Mouse (Mus musculus) neural tube, embryonic 11.5 days (tissue): ENCODE data around the gene Elane. TPM values are rescaled to one million over a fixed set of nuclear protein-coding genes. Genes with fewer than 3 reads are reported as not detected.
A peak's percentile ranks its signal among the peaks of the same experiment; 100 is the strongest.

Experiments
- ATAC-seq: fragments of 200-750 bp; cut with Nextera tagmentation; 2 replicates; pipeline ENCODE4 v1.8.0; 2017; ENCODE audit warnings: moderate number of reproducible peaks, mild to moderate bottlenecking, moderate TSS enrichment, moderate library complexity; ENCODE audit not compliant: insufficient read depth, low FRiP score, low TSS enrichment
- DNase-seq: peaks from one replicate; pipeline ENCODE4 v3.0.0-alpha.2; 2015; ENCODE audit warnings: low spot score
- H3K27ac ChIP-seq: fragments of 300-500 bp; sonication (generic); 2 replicates; pipeline ENCODE4 v1.5.1; 2014; ENCODE audit warnings: low read depth, mild to moderate bottlenecking, low read length
- H3K27me3 ChIP-seq: fragments of 300-500 bp; sonication (generic); 2 replicates; pipeline ENCODE4 v1.6.1; 2014; ENCODE audit warnings: mild to moderate bottlenecking, low read length, mixed read lengths; ENCODE audit not compliant: control insufficient read depth, insufficient read depth
- H3K36me3 ChIP-seq: fragments of 300-500 bp; sonication (generic); 2 replicates; pipeline ENCODE4 v1.6.1; 2014; ENCODE audit warnings: mild to moderate bottlenecking, low read length, moderate library complexity, mixed read lengths; ENCODE audit not compliant: control insufficient read depth, insufficient read depth
- H3K4me1 ChIP-seq: fragments of 300-500 bp; sonication (generic); 2 replicates; pipeline ENCODE4 v1.6.1; 2014; ENCODE audit warnings: low read length, mixed read lengths; ENCODE audit not compliant: control insufficient read depth, insufficient read depth
- H3K4me2 ChIP-seq: fragments of 300-500 bp; sonication (generic); 2 replicates; pipeline ENCODE4 v1.6.1; 2014; ENCODE audit warnings: low read depth, mild to moderate bottlenecking, moderate library complexity
- H3K4me3 ChIP-seq: fragments of 300-500 bp; sonication (generic); 2 replicates; pipeline ENCODE4 v1.5.1; 2014; ENCODE audit warnings: low read depth, low read length
- H3K9ac ChIP-seq: fragments of 300-500 bp; sonication (generic); 2 replicates; pipeline ENCODE4 v1.6.1; 2014; ENCODE audit warnings: mild to moderate bottlenecking, low read length
- H3K9me3 ChIP-seq: fragments of 300-500 bp; sonication (generic); 2 replicates; pipeline ENCODE4 v1.6.1; 2016; ENCODE audit warnings: low read length; ENCODE audit not compliant: control insufficient read depth
- WGBS: fragments of 180-500 bp; shearing (Covaris S2); extraction: QIAGEN DNeasy Blood & Tissue Kit; methylation state at CpG from one replicate; pipeline ENCODE4 v1.1.7; 2014; 5-methylcytosine and 5-hydroxymethylcytosine counted together
- polyA plus RNA-seq: library from polyadenylated mRNA; unstranded; fragments of >200 nt; fragmentation: Nextera tagmentation; extraction: Ambion mirVana; gene quantifications from 2 replicates; pipeline ENCODE4 v1.2.1, GENCODE M21; 2014

Gene Elane
- polyA plus RNA-seq, 1 experiment from 2014 or later, result not detected

GRCm38 (mm10) chr10:79872862-79873261, 13.2 kb upstream of the Elane start:
- H3K27me3 ChIP-seq, result no peaks in the 10 kb centered on the region
- H3K4me2 ChIP-seq, result peak overlapping the region; percentile 72
- H3K27ac ChIP-seq, result no peak overlapping the region
- peaks cover 12% of the 10 kb centered on the region for H3K36me3 ChIP-seq
- H3K4me3 ChIP-seq, result peak overlapping the region; percentile 70
- WGBS, result 45% methylated on average over 3 of the region's 3 CpGs
- peaks cover 10% of the 10 kb centered on the region for H3K4me1 ChIP-seq
- DNase-seq (no peak), ATAC-seq (no peak)
- no peaks in the 10 kb centered on the region for H3K9me3 ChIP-seq
- H3K9ac ChIP-seq, result peak overlapping the region; percentile 98

GRCm38 (mm10) chr10:79873313-79873712, 12.7 kb upstream of the Elane start:
- no peak for ATAC-seq
- Histone ChIP-seq H3K36me3 (peaks cover 12% of the 10 kb centered on the region), H3K9ac (peak overlapping the region; percentile 98), H3K27ac (peak overlapping the region; percentile 79), H3K27me3 (no peaks in the 10 kb centered on the region), H3K4me3 (peak overlapping the region; percentile 70), H3K4me1 (peaks cover 10% of the 10 kb centered on the region), H3K4me2 (peak overlapping the region; percentile 72), H3K9me3 (no peaks in the 10 kb centered on the region)
- DNase-seq, result no peak
- 8% methylated on average over 6 of the region's 6 CpGs for WGBS

DNA sequence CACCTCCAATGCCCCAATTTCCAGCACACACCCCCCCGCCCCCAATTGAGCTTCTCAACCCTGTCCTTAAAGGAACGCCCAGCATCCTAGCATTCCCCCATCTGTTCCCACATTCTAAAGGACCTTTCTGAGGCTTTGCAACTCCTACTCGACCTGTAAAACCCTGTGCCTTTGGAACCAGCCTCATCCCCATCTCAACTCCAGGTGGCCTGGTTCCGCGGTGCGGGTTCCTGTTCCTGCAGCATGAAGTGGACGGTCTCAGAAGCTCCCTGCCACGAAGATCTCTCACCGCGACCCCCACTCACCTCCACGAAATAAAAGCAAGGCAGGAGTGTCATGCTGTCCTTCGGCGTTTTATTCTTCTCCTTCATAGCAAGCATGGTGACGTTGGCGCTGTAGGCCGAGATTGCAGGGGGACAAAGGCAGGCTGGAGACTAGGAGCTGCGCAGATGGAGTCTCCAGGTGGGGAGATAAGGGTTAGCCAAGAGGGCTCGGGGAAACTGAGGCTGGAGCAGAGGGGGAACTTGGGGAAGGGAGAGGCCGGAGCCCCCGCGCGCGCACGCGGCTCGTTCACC, 12.2 kb upstream of the Elane start:
- peak overlapping the region; percentile 79 for H3K27ac ChIP-seq
- H3K4me3 ChIP-seq, result peak overlapping the region; percentile 70
- ATAC-seq (peak; percentile 14), DNase-seq (no peak)
- H3K36me3 ChIP-seq, result peaks cover 12% of the 10 kb centered on the region
- peak overlapping the region; percentile 98 for H3K9ac ChIP-seq
- no peaks in the 10 kb centered on the region for H3K27me3 ChIP-seq
- 2% methylated on average over 26 of the region's 26 CpGs for WGBS
- peak overlapping the region; percentile 72 for H3K4me2 ChIP-seq
- H3K4me1 ChIP-seq, result peaks cover 10% of the 10 kb centered on the region
- no peaks in the 10 kb centered on the region for H3K9me3 ChIP-seq

GRCm38 (mm10) chr10:79874290-79874862, 11.7 kb upstream of the Elane start, which contains the start of the genes Prtn3 and Plppr3:
TSS of gene Prtn3 (plus strand) at chr10:79874476.
TSS of gene Plppr3 (minus strand) at chr10:79874634.
- Histone ChIP-seq H3K9me3 (no peaks in the 10 kb centered on the region), H3K36me3 (peaks cover 9% of the 10 kb centered on the region), H3K27ac (peak within 1 kb of the TSS; percentile 79), H3K4me1 (peaks cover 10% of the 10 kb centered on the region), H3K9ac (peak within 1 kb of the TSS; percentile 98), H3K4me3 (peak within 1 kb of the TSS; percentile 70), H3K27me3 (no peaks in the 10 kb centered on the region), H3K4me2 (peak within 1 kb of the TSS; percentile 72)
- ATAC-seq, result peak; percentile 95
- WGBS, result 0% methylated on average over 43 of the region's 57 CpGs
- DNase-seq, result peak; percentile 89

- H3K27ac ChIP-seq, result no peak overlapping the region
- no peak overlapping the region for H3K4me2 ChIP-seq
- peaks cover 12% of the 10 kb centered on the region for H3K4me1 ChIP-seq
- H3K36me3 ChIP-seq, result no peaks in the 10 kb centered on the region
- no peak overlapping the region for H3K4me3 ChIP-seq
- H3K9me3 ChIP-seq, result no peaks in the 10 kb centered on the region
- 53% methylated on average over 1 of the region's 1 CpGs for WGBS
- ATAC-seq (no peak), DNase-seq (no peak)
- H3K9ac ChIP-seq, result no peak overlapping the region
- peaks cover 2% of the 10 kb centered on the region; the same call in 1 of the 2 replicates for H3K27me3 ChIP-seq
Measured at GRCm38 (mm10) chr10:79877174-79877573, 8.9 kb upstream of the Elane start.

DNA sequence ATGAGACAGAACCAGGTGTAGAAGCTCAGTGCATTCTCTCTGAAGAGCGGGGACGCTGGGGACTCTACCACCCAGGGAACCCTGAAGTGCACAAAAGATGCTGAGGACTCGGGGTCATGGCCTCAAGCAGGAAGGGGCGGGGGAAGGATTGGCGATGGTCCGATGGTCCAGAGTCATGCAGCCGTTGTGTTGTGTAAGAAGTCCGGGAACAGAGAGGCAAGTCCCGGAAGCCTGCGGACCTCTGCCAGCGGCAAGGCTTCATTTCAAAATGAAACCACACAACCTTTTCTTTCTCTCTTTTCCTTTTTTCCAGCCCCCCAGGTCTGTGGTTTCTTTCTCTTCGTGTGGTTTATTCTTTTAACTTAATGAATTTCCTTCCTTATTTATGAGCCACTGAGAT, 8.3 kb upstream of the Elane start:
- Histone ChIP-seq H3K27ac (no peak overlapping the region), H3K4me2 (no peak overlapping the region), H3K36me3 (no peaks in the 10 kb centered on the region), H3K27me3 (peaks cover 8% of the 10 kb centered on the region; the same call in 1 of the 2 replicates), H3K4me3 (no peak overlapping the region), H3K9me3 (no peaks in the 10 kb centered on the region), H3K4me1 (peaks cover 12% of the 10 kb centered on the region), H3K9ac (no peak overlapping the region)
- DNase-seq (no peak), ATAC-seq (no peak)
- 56% methylated on average over 12 of the region's 12 CpGs for WGBS

DNA sequence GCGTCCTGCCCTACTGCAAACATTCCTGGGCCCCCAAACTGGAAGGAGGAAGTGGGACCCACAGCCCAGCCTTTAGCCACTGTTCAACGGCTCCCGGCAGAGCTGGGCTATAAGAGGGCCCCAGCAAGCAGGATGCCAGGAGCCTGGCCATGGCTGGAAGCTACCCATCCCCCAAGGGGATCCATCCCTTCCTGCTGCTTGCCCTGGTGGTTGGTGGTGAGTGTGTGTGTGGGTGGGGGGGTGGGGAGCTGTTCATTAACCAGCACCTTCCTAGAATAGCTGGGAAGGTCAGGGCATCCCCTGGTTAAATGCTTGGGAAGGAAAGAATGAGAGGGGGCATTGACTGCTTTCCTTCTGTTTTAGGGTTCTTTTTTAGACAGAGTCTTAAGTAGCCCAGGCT, 6.5 kb upstream of the Elane start:
- no peaks in the 10 kb centered on the region for H3K9me3 ChIP-seq
- H3K4me1 ChIP-seq, result peaks cover 6% of the 10 kb centered on the region
- no peak overlapping the region for H3K4me3 ChIP-seq
- WGBS, result 43% methylated on average over 3 of the region's 3 CpGs
- no peak for ATAC-seq
- H3K27me3 ChIP-seq, result peaks cover 9% of the 10 kb centered on the region; the same call in 1 of the 2 replicates
- no peak for DNase-seq
- no peak overlapping the region for H3K9ac ChIP-seq
- no peak overlapping the region for H3K4me2 ChIP-seq
- H3K36me3 ChIP-seq, result no peaks in the 10 kb centered on the region
- no peak overlapping the region for H3K27ac ChIP-seq

GRCm38 (mm10) chr10:79880721-79881120, 5.3 kb upstream of the Elane start:
- H3K27ac ChIP-seq, result no peak overlapping the region
- H3K27me3 ChIP-seq, result peaks cover 9% of the 10 kb centered on the region; the same call in 1 of the 2 replicates
- whole genome bisulfite sequencing, result 17% methylated on average over 9 of the region's 9 CpGs

DNA sequence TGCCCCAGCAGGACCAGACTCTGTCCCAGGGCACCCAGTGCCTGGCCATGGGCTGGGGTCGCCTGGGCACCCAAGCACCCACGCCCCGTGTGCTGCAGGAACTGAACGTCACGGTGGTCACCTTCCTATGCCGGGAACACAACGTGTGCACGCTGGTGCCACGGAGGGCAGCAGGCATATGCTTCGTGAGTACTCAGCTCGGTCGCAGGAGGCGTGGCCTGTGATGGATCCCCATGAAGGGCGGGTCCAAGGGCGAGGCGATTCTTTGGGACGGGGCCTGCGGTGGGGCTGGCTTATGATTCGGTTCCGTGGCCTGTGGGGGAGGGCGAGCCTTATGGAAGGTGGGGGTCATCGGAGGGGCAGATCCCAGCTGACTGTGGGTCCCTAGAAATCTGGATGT, 4.1 kb upstream of the Elane start:
- WGBS, result 6% methylated on average over 22 of the region's 22 CpGs
- H3K9ac ChIP-seq, result peak overlapping the region; percentile 32

More at GRCm38 (mm10) chr10:79880721-79881120, 5.3 kb upstream of the Elane start:
- no peaks in the 10 kb centered on the region for H3K9me3 ChIP-seq
- no peaks in the 10 kb centered on the region for H3K36me3 ChIP-seq
- no peak overlapping the region for H3K9ac ChIP-seq
- ATAC-seq (no peak), DNase-seq (no peak)
- peaks cover 3% of the 10 kb centered on the region; the same call in 1 of the 2 replicates for H3K4me1 ChIP-seq
- H3K4me3 ChIP-seq, result no peak overlapping the region
- no peak overlapping the region for H3K4me2 ChIP-seq

More for the DNA sequence above, 4.1 kb upstream of the Elane start:
- no peak overlapping the region for H3K27ac ChIP-seq
- peaks cover 9% of the 10 kb centered on the region; the same call in 1 of the 2 replicates for H3K27me3 ChIP-seq
- ATAC-seq (no peak), DNase-seq (no peak)
- peaks cover 3% of the 10 kb centered on the region; the same call in 1 of the 2 replicates for H3K4me1 ChIP-seq
- H3K4me2 ChIP-seq, result peak overlapping the region; percentile 22
- H3K9me3 ChIP-seq, result no peaks in the 10 kb centered on the region
- no peaks in the 10 kb centered on the region for H3K36me3 ChIP-seq
- H3K4me3 ChIP-seq, result peak overlapping the region; percentile 13; the same call in 1 of the 2 replicates
